Mouse (Mus musculus): ENCODE data around the gene Rasgrp1.

- TF ChIP-seq CTCF (IDR thresholded peaks at IDR 0.05; ENCODE audit: low read depth): no peak
- no peak for TF ChIP-seq EP300 (optimal IDR thresholded peaks at IDR 0.05)
Measured at GRCm38 (mm10) chr2:117343240-117343624, 431 bp upstream of the Rasgrp1 start.

Measured in stomach, postnatal 0 days (tissue).